15 mouse cellular contexts compared by ENCODE assay signal in the genomic region with DNA sequence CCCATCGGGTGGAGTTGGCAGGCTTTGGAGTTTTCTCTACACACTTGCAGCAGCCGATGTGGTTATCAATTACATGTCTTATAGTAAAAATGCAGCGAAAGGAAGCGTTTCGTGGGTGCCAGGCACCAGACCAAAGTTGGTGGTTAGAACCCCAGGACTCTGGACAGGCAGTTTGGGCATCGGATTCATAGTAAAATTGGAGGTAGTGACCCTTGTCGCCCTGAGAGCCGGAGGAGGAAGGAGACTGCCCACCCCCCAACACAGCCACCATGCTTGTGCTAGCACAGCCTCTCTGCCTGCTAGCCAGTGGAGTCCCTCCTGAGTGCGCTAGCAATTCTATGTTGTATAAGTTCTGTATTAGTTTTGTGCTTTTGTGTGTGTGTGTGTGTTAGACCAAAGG. TPM values are rescaled to one million over a fixed set of nuclear protein-coding genes. Genes with fewer than 3 reads are reported as not detected.
"Had no signal": no experiment of that assay in that cellular context is flagged by ENCODE, and none has a peak within 500 bp of the region (broad histone marks: within the 10 kb centered on the region; RNA-seq: fewer than 3 reads in every experiment).

No protein-coding gene starts in this region.

- H3K4me2 ChIP-seq: kidney, embryonic 15.5 days; liver, embryonic 13.5 days; lung, embryonic 14.5 days; midbrain, embryonic 13.5 days had no signal

- ATAC-seq: lung, postnatal 0 days; midbrain, embryonic 13.5 days had no signal

- H3K4me3 ChIP-seq: kidney, embryonic 15.5 days; left cerebral cortex, adult 2 months; liver, embryonic 13.5 days; midbrain, embryonic 13.5 days had no signal

- H3K27ac ChIP-seq: kidney, embryonic 15.5 days; left cerebral cortex, adult 2 months; liver, embryonic 13.5 days; macrophage; midbrain, embryonic 13.5 days had no signal

- H3K9ac ChIP-seq: kidney, embryonic 15.5 days; liver, embryonic 13.5 days; lung, embryonic 14.5 days; midbrain, embryonic 13.5 days had no signal

- H3K27me3 ChIP-seq: kidney, embryonic 15.5 days; liver, embryonic 13.5 days; midbrain, embryonic 13.5 days had no signal

- DNase-seq: kidney, adult 8-10 months; kidney, postnatal 10 days; kidney, postnatal 36 days; layer of hippocampus, postnatal 36 days; liver, embryonic 13.5 days; lung, embryonic 14.5 days; thymus, adult 18-20 months; thymus, postnatal 36 days had no signal

- H3K36me3 ChIP-seq: liver, embryonic 13.5 days had no signal

- H3K9me3 ChIP-seq: kidney, embryonic 15.5 days; liver, embryonic 13.5 days; midbrain, embryonic 13.5 days had no signal

RNA-seq across cellular contexts. Expression of a gene that starts 35.4 kb away (rescaled TPM):
- total RNA-seq: midbrain, postnatal 0 days had no signal

RNA-seq across cellular contexts. Expression of a gene that starts 48.0 kb away (rescaled TPM):
- total RNA-seq: megakaryocyte, adult 5-6 weeks had no signal
- polyA plus RNA-seq: macrophage had no signal
